Mouse (Mus musculus) embryonic facial prominence, embryonic 12.5 days (tissue): ENCODE measurements around the gene Orc5. TPM values are rescaled to one million over a fixed set of nuclear protein-coding genes. Genes with fewer than 3 reads are reported as not detected.
A peak's percentile ranks its signal among the peaks of the same experiment; 100 is the strongest.

ENCODE experiments used
- ATAC-seq: fragments of 200-750 bp; cut with Nextera tagmentation; 2 replicates; pipeline ENCODE4 v1.8.0; 2017; ENCODE audit not compliant: insufficient number of reproducible peaks, insufficient read depth, low FRiP score, low TSS enrichment
- H3K27ac ChIP-seq: fragments of 300-500 bp; sonication (generic); 2 replicates; pipeline ENCODE4 v1.5.1; 2016; ENCODE audit warnings: mild to moderate bottlenecking
- H3K27me3 ChIP-seq: fragments of 300-500 bp; sonication (generic); 2 replicates; pipeline ENCODE4 v1.6.1; 2016; ENCODE audit warnings: mild to moderate bottlenecking, moderate library complexity
- H3K36me3 ChIP-seq: fragments of 300-500 bp; sonication (generic); 2 replicates; pipeline ENCODE4 v1.6.1; 2016; ENCODE audit warnings: mild to moderate bottlenecking
- H3K4me1 ChIP-seq: fragments of 300-500 bp; sonication (generic); 2 replicates; pipeline ENCODE4 v1.6.1; 2016
- H3K4me2 ChIP-seq: fragments of 300-500 bp; sonication (generic); replicated peaks from 2 replicates; pipeline ENCODE4 v1.6.1; 2016; ENCODE audit warnings: mild to moderate bottlenecking, moderate library complexity
- H3K4me3 ChIP-seq: fragments of 300-500 bp; sonication (generic); 2 replicates; pipeline ENCODE4 v1.5.1; 2016; ENCODE audit warnings: mild to moderate bottlenecking
- H3K9ac ChIP-seq: fragments of 300-500 bp; sonication (generic); 2 replicates; pipeline ENCODE4 v1.6.1; 2016; ENCODE audit warnings: mild to moderate bottlenecking, moderate library complexity
- H3K9me3 ChIP-seq: fragments of 300-500 bp; sonication (generic); 2 replicates; pipeline ENCODE4 v1.6.1; 2016; ENCODE audit warnings: mild to moderate bottlenecking, moderate library complexity
- WGBS: fragments of 180-500 bp; shearing (Covaris S2); methylation state at CpG from one replicate; pipeline ENCODE4 v1.1.7; 2016; 5-methylcytosine and 5-hydroxymethylcytosine counted together
- polyA plus RNA-seq: library from polyadenylated mRNA; unstranded; fragments of >200 nt; fragmentation: Nextera tagmentation; extraction: Ambion mirVana; gene quantifications from 2 replicates; pipeline ENCODE4 v1.2.1, GENCODE M21; 2016

Orc5 gene
- polyA plus RNA-seq, 1 experiment from 2014 or later, result 45.9 TPM

DNA sequence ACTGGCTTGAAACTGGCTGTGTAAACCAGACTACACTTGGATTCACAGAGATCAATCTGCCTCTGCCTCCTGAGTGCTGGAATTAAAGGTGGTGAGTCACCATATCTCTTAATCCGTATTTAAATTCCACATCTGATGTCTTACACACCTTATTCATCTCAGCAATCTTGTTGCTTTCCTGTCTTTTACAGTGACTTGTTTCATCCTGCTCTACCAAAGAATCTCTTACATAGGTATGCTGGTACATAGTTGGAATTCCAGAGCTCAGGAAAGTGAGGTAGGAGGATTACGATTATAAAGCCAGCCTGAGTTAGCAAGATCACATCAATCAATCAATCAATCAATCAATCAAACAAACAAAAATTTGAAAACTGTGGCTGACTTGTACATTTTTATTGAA lies 9.6 kb upstream of the Orc5 start:
- H3K4me3 ChIP-seq, result no peak overlapping the region
- H3K27me3 ChIP-seq, result no peaks in the 10 kb centered on the region
- H3K9ac ChIP-seq, result no peak overlapping the region
- H3K4me2 ChIP-seq, result no peak overlapping the region
- no peaks in the 10 kb centered on the region for H3K4me1 ChIP-seq
- 0 out of 2 replicates have a peak, but pooled peaks cover 4% of the 10 kb centered on the region for H3K36me3 ChIP-seq
- H3K9me3 ChIP-seq, result no peaks in the 10 kb centered on the region
- ATAC-seq, result no peak
- H3K27ac ChIP-seq, result no peak overlapping the region
- WGBS, result 64% methylated on average over 2 of the region's 2 CpGs

DNA sequence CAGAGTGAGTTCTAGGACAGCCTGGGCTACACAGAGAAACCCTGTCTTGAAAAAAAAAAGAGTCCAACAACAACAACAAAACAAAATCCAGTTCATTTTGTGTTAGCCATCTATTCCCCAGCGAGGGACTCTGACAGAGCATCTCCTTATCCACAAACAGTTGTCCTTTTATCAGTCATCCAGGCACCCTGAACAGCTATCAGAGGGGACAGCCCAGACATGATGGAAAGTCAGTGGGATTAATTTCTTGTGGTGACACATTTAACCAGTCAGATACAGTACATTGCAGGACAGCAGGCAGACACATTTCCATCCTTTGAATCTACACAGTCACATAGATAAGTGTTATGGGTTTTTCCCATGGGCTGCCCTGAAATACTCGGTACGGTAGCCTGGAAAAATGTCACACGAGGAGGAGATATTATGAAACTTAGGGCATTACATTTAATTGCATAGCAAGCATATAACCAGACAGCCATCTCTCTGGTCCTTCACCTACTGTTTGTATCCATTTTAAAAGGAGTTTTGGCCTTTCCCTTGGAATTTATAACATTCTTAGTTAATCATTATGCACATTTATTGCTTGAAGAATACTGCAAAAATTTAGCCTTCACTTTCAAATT lies 7.4 kb upstream of the Orc5 start:
- Histone ChIP-seq H3K9me3 (no peaks in the 10 kb centered on the region), H3K27ac (no peak overlapping the region), H3K4me1 (no peaks in the 10 kb centered on the region), H3K4me3 (no peak overlapping the region), H3K9ac (no peak overlapping the region), H3K36me3 (0 out of 2 replicates have a peak, but pooled peaks cover 4% of the 10 kb centered on the region), H3K27me3 (no peaks in the 10 kb centered on the region), H3K4me2 (no peak overlapping the region)
- no peak for ATAC-seq
- WGBS, result 86% methylated on average over 4 of the region's 4 CpGs

DNA sequence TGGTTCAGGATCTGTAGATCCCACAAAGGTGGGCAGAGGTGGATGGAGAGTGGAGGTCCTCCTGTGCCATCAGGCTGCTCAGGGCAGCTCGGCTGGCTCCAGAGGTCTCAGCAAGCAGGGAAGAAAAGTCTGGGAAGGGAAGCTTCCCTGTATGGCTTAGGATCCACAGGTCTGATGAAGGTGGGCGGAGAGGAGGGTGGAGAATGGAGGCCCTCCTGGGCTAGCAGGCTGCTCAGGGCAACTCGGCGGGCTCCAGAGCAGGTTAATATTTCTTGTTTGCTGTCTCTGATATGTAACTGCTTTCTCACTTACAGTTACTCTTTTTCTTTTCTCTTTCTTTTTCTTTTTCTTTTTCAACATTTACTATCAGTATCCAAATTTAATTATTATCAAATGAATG lies 6.5 kb upstream of the Orc5 start:
- Histone ChIP-seq H3K4me1 (no peaks in the 10 kb centered on the region), H3K27me3 (no peaks in the 10 kb centered on the region)
- no peak for ATAC-seq

DNA sequence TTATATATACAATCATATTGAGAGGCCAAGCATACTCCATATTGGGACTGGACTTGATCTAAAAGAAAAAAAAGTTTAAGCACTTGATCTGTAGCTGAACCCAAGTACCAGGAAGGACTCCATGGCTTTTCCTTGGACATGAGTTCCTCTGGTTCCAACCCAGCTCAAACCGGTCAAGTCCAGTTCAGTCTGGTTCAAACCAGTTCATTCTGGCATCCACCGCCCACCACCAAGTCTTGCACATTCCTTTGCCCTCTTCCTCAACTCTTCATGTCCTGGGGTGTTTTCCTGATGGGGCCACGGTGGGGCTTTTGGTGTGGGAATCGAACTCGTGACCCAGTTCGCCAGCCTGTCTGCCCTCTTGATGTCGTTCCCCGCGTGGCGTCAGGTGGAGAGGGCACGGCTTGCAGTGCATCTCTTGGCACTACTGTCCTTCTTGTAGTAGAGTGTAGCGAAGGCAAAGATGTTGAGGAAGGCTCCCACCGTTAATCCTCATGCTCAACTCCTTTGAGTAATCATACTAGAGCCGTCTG lies 2.1 kb upstream of the Orc5 start:
- ATAC-seq, result no peak
- H3K4me3 ChIP-seq, result no peak overlapping the region
- no peaks in the 10 kb centered on the region for H3K27me3 ChIP-seq
- WGBS, result 94% methylated on average over 14 of the region's 14 CpGs
- 0 out of 2 replicates have a peak, but pooled peaks cover 8% of the 10 kb centered on the region for H3K4me1 ChIP-seq
- no peak overlapping the region for H3K4me2 ChIP-seq
- no peak overlapping the region for H3K9ac ChIP-seq
- H3K36me3 ChIP-seq, result peaks cover 5% of the 10 kb centered on the region; the same call in 1 of the 2 replicates
- H3K9me3 ChIP-seq, result no peaks in the 10 kb centered on the region
- no peak overlapping the region for H3K27ac ChIP-seq

More for the DNA sequence above, 6.5 kb upstream of the Orc5 start:
- no peak overlapping the region for H3K27ac ChIP-seq
- WGBS, result 95% methylated on average over 4 of the region's 4 CpGs
- H3K9me3 ChIP-seq, result no peaks in the 10 kb centered on the region
- no peak overlapping the region for H3K4me2 ChIP-seq
- no peak overlapping the region for H3K9ac ChIP-seq
- H3K4me3 ChIP-seq, result no peak overlapping the region
- no peaks in the 10 kb centered on the region for H3K36me3 ChIP-seq

DNA sequence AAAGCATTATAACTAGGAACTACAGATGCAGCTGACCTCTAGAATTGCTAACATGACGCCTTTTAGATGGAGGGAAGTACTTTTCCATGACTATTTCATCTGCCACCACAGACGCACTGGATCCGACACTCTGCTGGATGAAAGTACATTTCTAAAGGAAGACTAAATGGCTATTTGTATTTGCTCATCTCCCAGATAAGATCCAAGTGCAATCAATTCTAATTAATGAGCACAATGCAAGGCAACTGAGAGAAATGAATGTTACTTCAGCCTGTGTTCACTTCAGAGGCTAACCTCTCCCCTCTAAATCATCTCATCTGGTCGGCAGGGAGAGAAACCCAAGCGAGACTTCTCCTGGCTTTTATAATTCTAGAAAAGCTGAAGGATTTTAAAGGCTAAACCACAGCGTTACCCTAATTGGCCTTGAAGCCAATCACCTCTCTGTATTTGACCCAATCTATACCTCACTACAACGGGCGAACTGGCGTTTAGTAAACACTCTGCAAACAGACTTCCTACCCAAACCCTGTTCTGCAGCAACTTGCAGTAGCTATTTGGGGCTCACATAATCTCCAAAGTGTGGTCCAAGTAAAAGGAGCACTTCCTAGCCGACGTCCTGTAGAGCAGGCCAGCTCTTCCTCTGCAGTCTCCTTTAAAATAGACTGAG lies 730 bp downstream of the Orc5 start:
- no peaks in the 10 kb centered on the region for H3K9me3 ChIP-seq
- peak overlapping the region; percentile 63 for H3K9ac ChIP-seq
- H3K4me3 ChIP-seq, result peak overlapping the region; percentile 63
- 15% methylated on average over 11 of the region's 11 CpGs for WGBS
- peaks cover 20% of the 10 kb centered on the region for H3K36me3 ChIP-seq
- H3K4me1 ChIP-seq, result 0 out of 2 replicates have a peak, but pooled peaks cover 8% of the 10 kb centered on the region
- H3K27ac ChIP-seq, result peak overlapping the region; percentile 79
- no peak for ATAC-seq
- H3K27me3 ChIP-seq, result no peaks in the 10 kb centered on the region
- peak overlapping the region; percentile 62 for H3K4me2 ChIP-seq

DNA sequence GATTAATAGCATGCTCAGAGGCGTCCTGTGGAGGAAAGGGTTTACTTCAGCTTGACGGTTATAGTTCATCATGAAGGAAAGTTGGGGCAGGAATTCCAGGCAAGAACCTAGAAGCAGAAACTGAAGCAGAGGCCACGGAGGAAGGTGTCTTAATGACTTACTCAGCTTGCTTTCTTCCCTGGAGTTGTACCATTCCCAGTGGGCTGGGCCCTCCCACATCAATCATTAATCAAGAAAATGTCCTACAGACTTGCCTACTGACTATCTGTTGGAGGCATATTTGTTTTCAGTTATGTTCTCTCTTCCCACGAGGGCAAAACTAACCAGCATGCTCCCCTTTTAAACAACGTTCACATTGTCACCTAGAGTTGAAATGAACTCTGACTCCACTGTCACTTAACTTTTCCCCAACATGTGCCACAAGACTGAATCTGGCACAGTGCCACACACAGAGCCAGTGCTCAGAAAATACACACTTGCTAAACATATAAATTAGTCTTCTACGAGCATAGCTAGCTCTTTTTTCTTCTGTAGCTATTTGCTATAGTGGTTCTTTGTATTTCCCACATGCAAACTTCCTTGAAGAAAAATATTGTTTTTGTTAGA lies 1.6 kb downstream of the Orc5 start:
- Histone ChIP-seq H3K27me3 (no peaks in the 10 kb centered on the region), H3K9ac (no peak overlapping the region), H3K4me1 (0 out of 2 replicates have a peak, but pooled peaks cover 8% of the 10 kb centered on the region), H3K9me3 (no peaks in the 10 kb centered on the region), H3K27ac (no peak overlapping the region), H3K4me2 (peak overlapping the region; percentile 62; the same call in 1 of the 2 replicates), H3K4me3 (no peak overlapping the region), H3K36me3 (peaks cover 26% of the 10 kb centered on the region)
- ATAC-seq, result no peak
- WGBS, result 77% methylated on average over 6 of the region's 6 CpGs

DNA sequence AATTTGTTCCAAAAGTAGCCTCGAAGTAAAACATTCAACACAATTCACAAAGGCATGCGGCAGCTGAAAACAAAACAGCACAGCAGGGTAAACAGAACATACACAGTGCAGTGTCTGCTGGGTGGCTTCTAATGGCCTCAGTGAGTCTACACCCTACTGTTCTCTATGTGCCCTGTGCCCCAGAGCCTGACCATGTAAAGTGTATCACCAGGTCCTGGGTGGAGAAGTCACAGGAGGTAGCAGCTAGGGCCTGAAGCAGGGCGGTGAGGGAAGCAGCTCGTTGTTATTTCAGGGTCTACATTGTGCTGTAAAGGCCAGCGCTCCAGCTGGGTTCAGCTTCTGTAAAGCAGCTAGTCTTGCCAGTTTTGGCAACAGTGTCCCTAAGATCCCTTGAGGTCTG lies 3.7 kb downstream of the Orc5 start:
- no peak overlapping the region for H3K27ac ChIP-seq
- H3K9ac ChIP-seq, result no peak overlapping the region
- H3K4me2 ChIP-seq, result no peak overlapping the region
- no peak overlapping the region for H3K4me3 ChIP-seq
- no peaks in the 10 kb centered on the region for H3K9me3 ChIP-seq
- ATAC-seq, result no peak
- 96% methylated on average over 5 of the region's 5 CpGs for WGBS
- H3K36me3 ChIP-seq, result peaks cover 30% of the 10 kb centered on the region
- no peaks in the 10 kb centered on the region for H3K27me3 ChIP-seq
- 0 out of 2 replicates have a peak, but pooled peaks cover 8% of the 10 kb centered on the region for H3K4me1 ChIP-seq

DNA sequence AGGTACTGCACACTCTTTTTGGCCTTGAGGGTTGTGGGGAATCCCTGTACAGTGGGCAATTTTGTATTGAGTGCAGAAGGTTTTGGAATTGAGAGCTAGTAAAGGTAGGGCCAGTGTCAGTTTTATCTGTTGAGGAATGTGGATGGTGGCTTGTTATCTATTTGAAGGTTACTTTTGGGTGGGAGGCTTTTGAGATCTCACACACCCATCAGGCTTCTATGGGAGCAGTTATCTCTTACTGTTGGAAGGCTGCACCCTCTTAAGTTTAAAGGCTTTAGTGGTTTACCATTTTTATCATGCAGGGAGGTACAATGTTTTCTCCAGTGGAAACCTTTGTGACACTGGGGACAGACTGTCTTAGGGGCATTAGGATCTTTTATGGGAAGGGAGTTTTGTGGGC lies 4.9 kb downstream of the Orc5 start:
- Histone ChIP-seq H3K27ac (no peak overlapping the region), H3K9ac (no peak overlapping the region), H3K36me3 (peaks cover 36% of the 10 kb centered on the region), H3K4me2 (no peak overlapping the region), H3K9me3 (no peaks in the 10 kb centered on the region), H3K4me1 (0 out of 2 replicates have a peak, but pooled peaks cover 8% of the 10 kb centered on the region), H3K27me3 (no peaks in the 10 kb centered on the region), H3K4me3 (no peak overlapping the region)
- ATAC-seq, result no peak

DNA sequence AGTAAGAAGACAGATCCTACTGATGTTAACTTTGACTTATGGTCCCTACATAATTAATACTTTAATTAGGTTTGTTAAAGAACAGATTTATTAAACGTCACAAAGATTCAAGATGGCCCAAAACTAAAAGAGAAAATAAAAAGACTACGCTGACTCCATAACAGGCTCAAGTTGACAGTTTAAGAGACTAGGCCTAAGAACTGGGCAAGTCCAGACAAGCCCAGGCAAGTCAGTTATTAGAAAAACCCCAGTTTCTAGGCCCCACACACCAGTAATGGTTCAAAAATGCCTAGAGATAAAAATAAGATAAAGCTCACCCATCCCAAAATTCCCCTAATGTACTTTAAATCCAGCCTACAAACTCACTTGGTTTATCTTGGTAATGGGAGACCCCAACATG lies 7.6 kb downstream of the Orc5 start:
- Histone ChIP-seq H3K9me3 (no peaks in the 10 kb centered on the region), H3K4me1 (no peaks in the 10 kb centered on the region), H3K9ac (no peak overlapping the region), H3K4me2 (no peak overlapping the region), H3K4me3 (no peak overlapping the region), H3K36me3 (peaks cover 48% of the 10 kb centered on the region), H3K27ac (no peak overlapping the region), H3K27me3 (no peaks in the 10 kb centered on the region)
- 93% methylated on average over 2 of the region's 2 CpGs for WGBS
- no peak for ATAC-seq

DNA sequence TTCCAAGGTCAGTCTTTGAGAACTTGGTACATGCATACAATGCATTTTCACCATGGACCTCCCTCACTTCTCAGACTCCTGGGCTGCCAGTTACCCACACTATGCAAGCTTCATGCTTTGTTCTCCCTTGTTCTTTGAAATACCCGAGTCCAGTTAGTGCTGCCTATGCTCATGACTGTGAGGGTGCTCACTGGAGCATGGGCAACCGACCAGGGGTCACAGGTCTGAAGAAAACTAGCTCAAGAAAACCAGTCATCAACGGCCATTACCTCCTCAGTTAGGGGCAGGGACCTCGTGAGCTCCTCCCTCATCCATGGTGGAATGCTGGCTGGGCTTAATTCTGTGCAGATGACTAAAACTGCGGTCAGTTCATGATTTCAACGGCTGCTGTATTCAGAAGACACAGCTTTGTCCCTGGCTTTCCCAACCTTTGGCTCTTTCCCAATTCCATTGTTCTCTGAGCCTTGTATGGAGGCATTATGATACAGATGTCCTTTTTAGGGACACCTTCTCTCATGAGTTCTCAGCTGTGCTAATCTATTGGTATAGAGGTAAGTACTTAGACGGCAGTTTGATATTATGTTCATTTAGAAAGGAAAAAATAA lies 11.1 kb downstream of the Orc5 start:
- Histone ChIP-seq H3K4me3 (no peak overlapping the region), H3K9ac (no peak overlapping the region), H3K4me1 (no peaks in the 10 kb centered on the region), H3K27me3 (no peaks in the 10 kb centered on the region), H3K9me3 (no peaks in the 10 kb centered on the region), H3K36me3 (peaks cover 38% of the 10 kb centered on the region), H3K27ac (no peak overlapping the region), H3K4me2 (no peak overlapping the region)
- WGBS, result 84% methylated on average over 7 of the region's 7 CpGs
- ATAC-seq, result no peak

DNA sequence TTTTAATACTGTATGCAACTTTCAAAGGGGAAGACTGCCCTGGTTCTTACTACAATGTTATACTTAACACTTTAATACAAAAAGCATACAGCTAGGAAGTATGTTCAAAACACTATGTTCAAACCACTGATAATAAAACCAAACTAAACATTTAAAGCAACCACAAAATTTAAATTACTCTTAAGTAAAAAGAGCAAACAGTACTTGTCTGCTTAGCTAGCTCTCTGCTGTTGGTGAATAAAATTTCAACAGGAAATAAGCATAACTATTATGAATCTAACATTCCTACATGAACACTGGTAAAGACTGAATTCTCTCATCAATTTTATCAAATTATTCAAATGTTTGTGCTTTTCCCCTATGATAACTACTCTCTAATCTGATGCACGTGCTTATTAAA lies 13.5 kb downstream of the Orc5 start:
- H3K4me1 ChIP-seq, result no peaks in the 10 kb centered on the region
- ATAC-seq, result no peak
- H3K9me3 ChIP-seq, result no peaks in the 10 kb centered on the region
- no peak overlapping the region for H3K4me3 ChIP-seq
- no peak overlapping the region for H3K27ac ChIP-seq
- peaks cover 33% of the 10 kb centered on the region for H3K36me3 ChIP-seq
- H3K4me2 ChIP-seq, result no peak overlapping the region
- WGBS, result 85% methylated on average over 1 of the region's 1 CpGs
- no peak overlapping the region for H3K9ac ChIP-seq
- H3K27me3 ChIP-seq, result no peaks in the 10 kb centered on the region
